Mouse (Mus musculus) forebrain, embryonic 11.5 days (tissue): ENCODE measurements around the gene Spert. TPM values are rescaled to one million over a fixed set of nuclear protein-coding genes. Genes with fewer than 3 reads are reported as not detected.

Experiments used
- ATAC-seq: fragments of 200-750 bp; cut with Nextera tagmentation; replicated peaks from 2 replicates; pipeline ENCODE4 v1.8.0; 2017; ENCODE audit warnings: moderate TSS enrichment; ENCODE audit not compliant: low FRiP score
- DNase-seq: peaks from one replicate; pipeline ENCODE4 v3.0.0-alpha.2; 2017; ENCODE audit warnings: low spot score
- H3K27ac ChIP-seq: fragments of 300-500 bp; sonication (generic); 2 replicates; pipeline ENCODE4 v1.5.1; 2014; ENCODE audit warnings: low read depth, low read length
- H3K27me3 ChIP-seq: fragments of 300-500 bp; sonication (generic); 2 replicates; pipeline ENCODE4 v1.6.1; 2014; ENCODE audit warnings: mild to moderate bottlenecking, low read length, mixed read lengths; ENCODE audit not compliant: control insufficient read depth, insufficient read depth
- H3K36me3 ChIP-seq: fragments of 300-500 bp; sonication (generic); 2 replicates; pipeline ENCODE4 v1.6.1; 2014; ENCODE audit warnings: mild to moderate bottlenecking, low read length, moderate library complexity, mixed read lengths; ENCODE audit not compliant: control insufficient read depth, insufficient read depth
- H3K4me1 ChIP-seq: fragments of 300-500 bp; sonication (generic); replicated peaks from 2 replicates; pipeline ENCODE4 v1.6.1; 2014; ENCODE audit warnings: low read length, mixed read lengths; ENCODE audit not compliant: control insufficient read depth, insufficient read depth
- H3K4me2 ChIP-seq: fragments of 300-500 bp; sonication (generic); 2 replicates; pipeline ENCODE4 v1.6.1; 2014; ENCODE audit warnings: low read depth, mild to moderate bottlenecking, low read length, moderate library complexity, mixed read lengths; ENCODE audit not compliant: severe bottlenecking
- H3K4me3 ChIP-seq: fragments of 300-500 bp; sonication (generic); 2 replicates; pipeline ENCODE4 v1.5.1; 2014; ENCODE audit warnings: low read depth, low read length
- H3K9ac ChIP-seq: fragments of 300-500 bp; sonication (generic); 2 replicates; pipeline ENCODE4 v1.6.1; 2014; ENCODE audit warnings: low read length
- H3K9me3 ChIP-seq: fragments of 300-500 bp; sonication (generic); 2 replicates; pipeline ENCODE4 v1.6.1; 2016; ENCODE audit warnings: low read length, mixed read lengths; ENCODE audit not compliant: control insufficient read depth
- WGBS: fragments of 180-500 bp; shearing (Covaris S2); extraction: QIAGEN DNeasy Blood & Tissue Kit; methylation state at CpG from one replicate; pipeline ENCODE4 v1.1.7; 2014; 5-methylcytosine and 5-hydroxymethylcytosine counted together
- polyA plus RNA-seq: library from polyadenylated mRNA; unstranded; fragments of >200 nt; fragmentation: Nextera tagmentation; extraction: Ambion mirVana; gene quantifications from 2 replicates; pipeline ENCODE4 v1.2.1, GENCODE M21; 2014

Spert gene
- polyA plus RNA-seq, 1 experiment from 2014 or later, result not detected

GRCm38 (mm10) chr14:75540216-75540995 is 52.5 kb downstream of the Spert start:
- H3K4me2 ChIP-seq, result no peak overlapping the region
- no peaks in the 10 kb centered on the region for H3K36me3 ChIP-seq
- H3K4me3 ChIP-seq, result no peak overlapping the region
- H3K4me1 ChIP-seq, result peaks cover 19% of the 10 kb centered on the region
- H3K27ac ChIP-seq, result peak overlapping the region; percentile 42; the same call in 1 of the 2 replicates
- ATAC-seq (peak; percentile 54; the same call in 1 of the 2 replicates), DNase-seq (no peak)
- H3K9me3 ChIP-seq, result no peaks in the 10 kb centered on the region
- H3K9ac ChIP-seq, result no peak overlapping the region
- 70% methylated on average over 17 of the region's 17 CpGs for WGBS
- no peaks in the 10 kb centered on the region for H3K27me3 ChIP-seq

GRCm38 (mm10) chr14:75539205-75539604 is 53.7 kb downstream of the Spert start:
- H3K4me1 ChIP-seq, result peaks cover 19% of the 10 kb centered on the region
- H3K4me2 ChIP-seq, result no peak overlapping the region
- no peak for DNase-seq
- no peak overlapping the region for H3K27ac ChIP-seq
- ATAC-seq, result no peak
- H3K9ac ChIP-seq, result no peak overlapping the region
- H3K4me3 ChIP-seq, result no peak overlapping the region
- no peaks in the 10 kb centered on the region for H3K9me3 ChIP-seq
- 56% methylated on average over 2 of the region's 2 CpGs for WGBS
- H3K36me3 ChIP-seq, result no peaks in the 10 kb centered on the region
- no peaks in the 10 kb centered on the region for H3K27me3 ChIP-seq

Other genes with a start within 250 kb of the Spert start
- gene Siah3, start 137.1 kb downstream of the Spert start, polyA plus RNA-seq, result 5.5 TPM in 2 replicates
- not detected in 2 replicates for gene Erich6b, start 49.1 kb upstream of the Spert start, polyA plus RNA-seq
- gene Cog3, start 161.4 kb upstream of the Spert start, polyA plus RNA-seq, result 22.5 and 23.9 TPM in 2 replicates
- gene Slc25a30, start 193.9 kb upstream of the Spert start, polyA plus RNA-seq, result 9.2 and 9.4 TPM in 2 replicates